Mouse (Mus musculus): Measurements from ENCODE around the gene Tubgcp2.

DNA sequence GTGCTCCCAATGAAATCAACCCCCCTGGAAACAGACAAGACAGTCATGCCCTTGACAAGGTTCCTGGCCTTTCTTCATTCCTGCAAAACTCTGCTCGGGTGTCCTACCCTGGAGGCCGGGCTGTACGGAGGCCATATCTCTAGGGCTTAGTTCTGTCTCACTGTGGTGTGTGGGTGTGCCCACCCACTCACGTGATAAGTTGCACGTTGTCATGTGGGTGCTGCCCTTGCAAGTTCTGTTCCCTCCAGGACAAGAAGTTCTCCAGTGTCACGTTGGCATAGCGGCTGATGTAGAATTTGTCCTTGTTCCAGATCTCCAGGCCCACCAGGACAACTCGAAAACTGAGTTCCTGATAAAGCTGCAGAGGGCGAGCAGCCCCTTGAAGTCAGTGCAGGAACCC, 48.2 kb downstream of the Tubgcp2 start:
- TF ChIP-seq CTCF (IDR thresholded peaks at IDR 0.05; ENCODE audit: insufficient read depth, low read length) (no peak), POLR2A (IDR thresholded peaks at IDR 0.05; ENCODE audit: borderline replicate concordance, extremely low read depth, low read depth, low read length) (no peak)
